Mouse (Mus musculus): ENCODE data around the gene Duxbl3. TPM values are rescaled to one million over a fixed set of nuclear protein-coding genes. Genes with fewer than 3 reads are reported as not detected.

Duxbl3 gene
- polyA plus RNA-seq (2012; rRNA removed), result 7.1 and 8.2 TPM in 2 replicates

DNA sequence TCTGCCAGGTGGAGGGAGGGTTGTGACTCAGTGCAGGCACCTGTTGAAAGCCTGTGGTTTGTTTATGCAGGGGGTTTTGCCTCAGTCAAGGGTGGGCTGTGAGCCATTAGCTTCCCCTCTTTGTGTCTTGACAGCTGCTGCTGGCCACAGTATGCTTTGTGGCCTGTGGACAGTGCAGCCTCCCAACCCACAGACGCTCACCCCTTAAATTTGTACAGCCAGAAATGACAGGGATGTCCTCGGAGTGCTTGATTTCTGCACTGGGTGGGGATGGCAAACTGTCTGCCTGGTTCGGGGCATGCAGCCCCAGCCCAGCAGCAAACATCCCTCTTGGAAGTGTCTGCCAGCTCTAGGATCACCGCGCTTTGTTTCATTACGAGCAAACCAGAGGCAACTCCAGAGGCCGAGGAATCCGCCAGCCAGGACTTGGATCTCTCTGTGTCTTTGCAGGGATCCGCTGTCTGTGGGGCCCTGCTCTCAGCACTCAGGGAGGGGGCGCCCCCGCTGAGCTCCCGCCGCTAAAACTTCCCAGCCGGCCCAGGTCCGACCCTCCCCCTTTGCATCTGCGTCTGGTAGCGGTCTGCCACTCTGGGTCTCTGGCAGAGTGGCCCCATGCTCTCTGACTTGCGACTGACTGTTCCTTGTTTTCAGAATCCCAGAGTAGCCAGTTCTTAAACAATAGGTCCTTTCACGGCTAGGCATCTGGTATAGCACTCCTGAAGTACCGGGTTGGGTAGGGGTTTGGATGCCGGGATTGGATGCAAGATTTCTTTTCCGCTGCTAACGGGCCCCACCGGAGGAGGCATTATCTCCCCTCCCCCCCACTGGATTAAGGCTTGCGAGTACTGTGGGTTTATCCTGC, at the start of gene Duxbl3:
Duxbl3 (plus strand) TSS at position 207 of the 862 bp plus-strand sequence.

Other genes with a start within 250 kb of the Duxbl3 start
- gene Gm9780, start 215.3 kb upstream of the Duxbl3 start, polyA plus RNA-seq (2012; rRNA removed), result 5.6 and 10.3 TPM in 2 replicates
- not detected in 2 replicates for gene Tmem254c, start 190.6 kb upstream of the Duxbl3 start, polyA plus RNA-seq (2012; rRNA removed)
- not detected in 2 replicates for gene Cphx2, start 176.4 kb upstream of the Duxbl3 start, polyA plus RNA-seq (2012; rRNA removed)
- not detected in 2 replicates for gene Cphx3, start 175.7 kb upstream of the Duxbl3 start, polyA plus RNA-seq (2012; rRNA removed)
- gene Duxbl2, start 139.6 kb upstream of the Duxbl3 start, polyA plus RNA-seq (2012; rRNA removed), result not detected in 2 replicates
- gene Plac9b, start 75.5 kb upstream of the Duxbl3 start, polyA plus RNA-seq (2012; rRNA removed), result 4.6 and 9.1 TPM in 2 replicates
- gene Tmem254b, start 50.9 kb upstream of the Duxbl3 start, polyA plus RNA-seq (2012; rRNA removed), result 14.6 and 19.7 TPM in 2 replicates